Mouse (Mus musculus) G1E-ER4 (cell line): ENCODE results near the gene Gm45021. TPM values are rescaled to one million over a fixed set of nuclear protein-coding genes. Genes with fewer than 3 reads are reported as not detected.

Experiments
- GATA1 ChIP-seq: IDR thresholded peaks from one replicate; pipeline ENCODE4 v1.8.0; 2012; ENCODE audit warnings: low read length, inconsistent platforms
- polyA plus RNA-seq: library from polyadenylated mRNA; stranded (reverse); fragments of >175 nt; gene quantifications from 2 replicates; pipeline ENCODE4 v1.2.3, GENCODE M21; 2012

Gene Gm45021
- not detected in 2 replicates for polyA plus RNA-seq

DNA sequence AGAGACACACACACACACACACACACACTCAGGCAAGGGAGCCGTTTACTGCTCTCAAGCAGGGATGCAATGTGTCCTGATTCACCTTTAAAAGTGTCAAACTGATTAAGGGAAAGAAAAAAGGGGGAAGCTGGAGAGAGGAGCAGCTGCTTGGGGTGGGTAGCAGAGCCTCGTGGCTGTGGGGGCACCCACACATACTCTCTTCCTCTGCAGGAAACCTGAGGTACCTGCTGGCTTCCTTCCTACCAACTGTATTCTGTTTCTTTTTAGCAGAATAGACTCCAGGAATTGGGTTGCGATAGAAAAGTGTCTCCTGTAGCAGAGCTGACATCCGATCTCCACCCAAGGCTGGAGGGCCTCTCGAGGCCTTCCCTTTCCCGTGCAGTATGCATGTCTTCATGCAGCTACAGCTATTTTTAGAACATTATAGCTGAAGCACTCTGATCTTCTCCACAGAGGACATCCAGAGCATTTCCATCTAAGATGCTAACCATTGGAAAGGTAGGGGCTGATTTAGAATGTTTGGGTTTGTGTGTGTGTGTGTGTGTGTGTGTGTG is at the start of gene Gm45021:
Gene Gm45021 (plus strand): TSS at position 417 of the 557 bp plus-strand sequence.
- no peak for TF ChIP-seq GATA1

DNA sequence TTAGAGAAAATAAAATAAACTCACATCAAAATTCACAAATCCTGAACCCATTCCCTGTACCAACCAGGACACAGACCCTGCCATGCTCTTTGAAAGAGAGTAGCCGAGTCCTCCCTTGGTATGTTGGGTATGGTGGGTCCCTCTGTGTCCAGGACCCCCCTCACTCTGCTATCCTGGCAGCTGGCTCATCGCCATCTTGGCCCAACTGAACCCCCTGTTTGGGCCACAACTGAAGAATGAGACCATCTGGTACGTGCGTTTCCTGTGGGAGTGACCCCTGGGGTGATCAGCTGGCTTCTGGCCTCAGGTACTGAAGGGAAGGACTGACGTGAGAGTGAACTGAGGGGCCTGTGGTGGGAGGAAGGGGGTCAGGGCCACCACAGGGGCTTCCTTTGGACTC is 49.5 kb upstream of the Gm45021 start:
- no peak for TF ChIP-seq GATA1

DNA sequence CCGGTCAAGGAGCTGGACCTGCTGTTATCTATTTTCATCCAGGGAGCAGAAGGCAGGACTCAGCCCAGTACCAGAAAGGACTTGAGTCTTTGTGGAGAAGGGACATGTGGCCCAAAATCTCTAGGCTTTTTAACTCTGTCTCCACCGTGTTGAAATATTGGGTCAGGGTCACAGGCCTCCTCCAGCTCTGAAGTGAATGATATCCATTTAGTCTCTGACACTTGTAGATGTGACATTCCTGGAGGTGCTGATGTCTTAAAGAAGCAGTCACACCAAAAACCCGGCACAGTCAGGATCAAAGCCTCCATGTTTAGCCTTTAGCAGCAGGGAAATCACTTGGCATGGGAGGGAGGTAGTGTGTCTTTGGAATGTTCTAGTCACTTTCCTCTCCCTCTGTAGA is 48.7 kb upstream of the Gm45021 start:
- TF ChIP-seq GATA1: no peak

DNA sequence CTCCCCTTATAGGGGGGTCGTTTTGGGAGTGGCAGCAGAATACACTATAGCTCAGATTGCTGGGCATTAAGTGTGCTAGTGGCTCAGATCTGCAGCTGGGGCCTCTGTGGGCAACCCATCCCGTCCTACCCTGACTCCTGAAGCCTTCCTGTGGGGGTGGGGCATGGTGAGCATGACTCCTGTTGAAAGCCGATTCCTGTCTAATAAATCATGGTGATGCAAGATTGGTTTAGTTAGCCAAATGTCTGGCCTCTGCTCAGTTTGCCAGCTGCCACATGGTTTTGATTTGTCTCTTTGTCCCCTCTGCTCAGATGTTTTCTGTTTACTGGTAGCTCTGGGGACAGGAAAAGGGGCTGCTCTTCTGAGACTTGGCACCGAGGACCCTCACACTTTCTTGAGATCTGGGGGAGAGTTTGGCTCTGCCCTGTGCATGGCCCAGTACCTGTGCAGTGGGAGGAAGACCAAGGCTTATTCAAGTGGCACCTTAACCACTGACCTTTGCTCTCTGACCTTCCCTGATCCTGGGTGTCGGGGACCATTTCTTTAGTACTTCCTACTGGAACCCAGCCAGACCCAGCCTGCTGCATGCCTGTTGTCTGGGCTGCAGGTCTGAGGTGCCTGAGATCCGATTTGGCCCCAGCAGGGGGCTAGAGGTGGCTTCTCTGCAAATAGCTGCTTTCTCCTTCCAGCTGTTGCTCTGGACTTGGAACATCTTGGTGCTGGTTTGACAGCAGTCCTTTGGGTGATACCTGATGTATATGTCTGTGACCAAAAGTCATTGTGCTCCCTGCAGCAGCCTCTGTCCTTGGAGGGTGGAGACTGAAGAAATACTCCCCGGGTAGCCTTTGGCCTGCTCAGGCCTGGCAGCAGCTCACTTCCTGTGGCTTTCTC is 47.6 kb upstream of the Gm45021 start:
- no peak for TF ChIP-seq GATA1

DNA sequence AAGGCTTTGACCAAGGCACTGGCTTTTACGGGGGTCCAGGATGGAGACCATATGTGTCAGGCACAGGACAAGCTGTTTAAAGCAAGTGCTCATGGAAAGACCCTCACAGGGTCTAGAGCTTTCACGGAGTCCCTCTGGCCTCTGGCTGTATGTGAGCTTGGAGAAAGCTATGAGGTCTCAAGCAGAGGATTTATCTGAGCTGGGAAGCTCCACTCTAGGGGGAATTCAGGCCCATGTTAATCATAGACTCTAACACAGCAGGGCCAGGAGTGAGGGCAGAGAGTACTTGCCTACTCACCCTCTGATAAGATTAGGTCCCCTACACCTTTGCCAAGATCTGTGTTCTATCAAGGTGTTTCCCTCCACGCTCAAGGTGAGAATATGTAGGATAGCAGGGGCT is 46.8 kb upstream of the Gm45021 start:
- no peak for TF ChIP-seq GATA1

DNA sequence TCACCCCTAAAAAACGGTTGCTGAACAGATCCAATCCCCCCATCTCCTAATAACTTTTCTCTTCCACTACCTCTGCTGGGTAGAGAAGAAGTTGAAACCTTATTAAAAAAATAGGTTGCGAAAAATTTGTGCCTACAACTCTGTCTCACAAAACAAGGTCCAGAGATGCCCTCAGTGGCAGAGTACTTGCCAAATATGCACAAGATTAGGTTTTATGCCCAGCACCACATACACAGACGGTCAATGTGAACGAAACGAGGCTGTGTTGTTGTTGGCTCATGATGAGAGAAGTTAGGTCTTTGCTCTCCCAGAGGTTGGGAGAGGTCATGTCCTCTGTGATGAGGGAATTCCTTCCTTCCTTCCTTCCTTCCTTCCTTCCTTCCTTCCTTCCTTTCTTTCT is 44.2 kb upstream of the Gm45021 start:
- TF ChIP-seq GATA1: no peak

DNA sequence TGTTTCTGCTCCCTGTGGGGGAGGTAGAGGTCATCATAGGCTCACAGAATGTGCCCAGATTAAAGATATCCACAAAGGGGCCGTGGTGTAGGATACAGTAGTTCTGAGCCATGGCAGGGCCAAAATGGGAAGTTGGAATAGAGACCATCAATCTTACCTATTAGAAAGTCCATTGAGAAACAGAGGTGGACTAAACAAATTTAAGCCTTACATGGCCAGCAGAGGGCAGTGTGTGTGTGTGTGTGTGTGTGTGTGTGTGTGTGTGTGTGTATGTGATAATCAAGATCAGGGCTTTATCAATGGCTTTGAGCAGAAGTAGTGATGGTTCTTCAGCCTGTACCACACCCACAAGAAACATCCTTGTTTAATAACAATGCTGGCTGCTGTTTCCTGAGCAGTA is 43.1 kb upstream of the Gm45021 start:
- TF ChIP-seq GATA1: no peak

DNA sequence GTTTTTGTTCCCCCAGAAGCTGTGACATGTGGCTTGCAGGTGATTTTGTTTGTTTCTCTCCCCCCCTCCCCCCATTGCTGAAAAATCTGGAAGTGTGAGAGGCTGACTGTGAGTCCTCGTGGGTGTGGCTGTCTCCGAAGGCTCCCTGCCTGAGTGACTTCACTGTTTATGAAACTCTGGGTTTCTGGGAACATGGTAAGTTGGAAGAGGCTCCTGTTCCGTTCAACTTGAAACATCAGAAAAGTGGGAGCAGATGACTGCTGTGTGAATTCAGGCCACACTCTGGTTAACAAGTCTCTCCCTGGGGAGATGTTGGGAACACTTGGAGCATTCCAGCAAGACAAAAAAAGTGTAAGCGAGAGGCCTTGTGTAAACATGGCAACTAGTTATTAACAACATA is 42.6 kb upstream of the Gm45021 start:
- no peak for TF ChIP-seq GATA1

DNA sequence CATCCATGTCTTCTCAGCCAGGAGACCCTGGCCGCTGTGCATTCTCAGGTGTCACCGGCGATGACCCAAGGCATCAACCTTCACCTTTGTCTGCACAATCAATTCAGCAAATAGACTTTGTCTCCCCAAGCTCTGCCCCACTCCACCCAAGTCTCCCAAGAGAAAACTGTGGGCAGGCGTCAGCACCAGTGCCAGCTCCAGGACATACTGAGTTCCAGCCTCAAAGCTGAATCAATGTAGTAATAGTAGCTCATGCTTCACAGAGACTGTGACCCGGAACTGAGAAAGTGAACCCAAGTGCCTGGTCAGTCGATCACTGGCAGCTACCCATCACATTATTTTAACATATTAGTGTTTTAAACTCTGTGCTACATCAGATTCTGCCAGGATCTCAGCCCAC is 41.1 kb upstream of the Gm45021 start:
- TF ChIP-seq GATA1: no peak

DNA sequence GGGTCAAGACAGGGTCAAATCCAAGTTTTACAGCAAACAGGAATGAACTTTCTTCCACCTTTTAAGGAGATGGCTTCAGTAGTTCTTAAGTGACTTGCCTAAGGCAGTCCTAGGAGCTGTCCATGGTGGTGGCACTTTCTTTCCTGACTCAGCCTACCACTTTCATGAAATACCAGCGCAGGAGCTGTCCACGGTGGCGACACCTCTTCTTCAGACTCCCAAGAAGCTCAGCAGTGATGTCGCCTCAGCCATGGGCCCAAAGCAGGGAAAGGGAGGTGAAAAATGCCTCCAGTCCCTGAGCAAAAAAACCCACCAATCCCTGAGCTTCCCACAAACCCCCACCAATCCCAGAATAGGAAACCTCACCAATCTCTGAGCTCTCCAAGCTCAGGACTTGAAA is 36.5 kb upstream of the Gm45021 start:
- TF ChIP-seq GATA1: no peak

DNA sequence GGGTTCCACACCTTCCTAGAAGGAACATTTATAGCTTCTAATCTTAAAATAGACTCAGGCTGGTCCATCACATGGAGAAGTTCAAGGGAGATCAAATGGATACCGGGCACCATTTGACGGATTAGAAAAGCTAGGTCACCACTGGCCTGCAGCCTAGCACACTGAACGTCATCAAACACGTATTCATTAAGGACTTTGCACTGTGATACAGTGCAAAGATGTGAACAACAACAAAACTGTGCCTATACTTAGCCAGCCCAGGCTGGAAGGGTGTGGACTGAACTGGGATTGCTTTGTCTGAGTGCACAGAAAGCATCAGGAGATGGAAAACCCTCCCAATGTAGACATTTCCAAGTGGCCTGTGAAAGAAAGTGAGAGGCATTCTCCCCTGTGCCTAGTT is 35.6 kb upstream of the Gm45021 start:
- TF ChIP-seq GATA1: no peak

DNA sequence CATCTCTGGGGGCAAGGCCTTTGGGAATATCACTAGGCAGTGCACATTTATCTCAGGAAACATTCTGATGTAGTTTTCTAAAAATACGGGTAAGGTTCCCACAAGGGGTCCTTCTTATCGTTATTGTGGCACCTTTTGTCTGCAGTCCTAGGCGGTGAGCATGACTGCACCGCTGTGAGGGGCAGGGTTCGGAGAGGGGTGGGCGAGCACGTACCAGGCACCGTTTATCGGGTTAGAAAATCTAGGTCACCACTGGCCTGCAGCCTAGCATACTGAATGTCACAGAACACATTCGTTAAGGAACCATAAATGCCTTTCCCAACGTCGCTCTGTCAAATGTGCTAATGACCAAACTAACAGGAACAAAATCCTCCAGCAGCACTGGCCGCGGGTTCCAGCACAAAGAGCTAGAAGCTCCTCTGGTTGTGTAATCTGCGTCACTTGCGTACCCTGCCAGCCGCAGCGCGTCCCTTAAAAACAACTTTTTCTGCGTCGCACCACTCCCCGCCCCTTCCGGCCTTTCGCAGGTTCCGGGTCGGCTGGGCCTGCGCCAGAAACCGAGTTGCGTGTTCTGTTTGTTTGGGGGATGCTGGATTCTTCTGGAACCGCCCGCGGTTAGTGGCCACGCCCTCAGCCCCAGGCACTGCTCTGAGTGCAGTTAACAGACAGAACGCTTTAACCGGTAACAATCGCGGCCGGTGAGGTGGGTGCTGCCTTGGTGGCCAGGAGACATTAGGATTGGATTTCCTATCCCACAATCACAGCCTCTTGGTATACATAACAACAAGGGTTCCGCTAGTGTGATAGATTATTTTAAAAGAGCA is 34.9 kb upstream of the Gm45021 start, which contains the start of gene Lrrc61:
Gene Lrrc61 (plus strand): TSS at position 517 of the 824 bp plus-strand sequence.
- TF ChIP-seq GATA1: no peak

DNA sequence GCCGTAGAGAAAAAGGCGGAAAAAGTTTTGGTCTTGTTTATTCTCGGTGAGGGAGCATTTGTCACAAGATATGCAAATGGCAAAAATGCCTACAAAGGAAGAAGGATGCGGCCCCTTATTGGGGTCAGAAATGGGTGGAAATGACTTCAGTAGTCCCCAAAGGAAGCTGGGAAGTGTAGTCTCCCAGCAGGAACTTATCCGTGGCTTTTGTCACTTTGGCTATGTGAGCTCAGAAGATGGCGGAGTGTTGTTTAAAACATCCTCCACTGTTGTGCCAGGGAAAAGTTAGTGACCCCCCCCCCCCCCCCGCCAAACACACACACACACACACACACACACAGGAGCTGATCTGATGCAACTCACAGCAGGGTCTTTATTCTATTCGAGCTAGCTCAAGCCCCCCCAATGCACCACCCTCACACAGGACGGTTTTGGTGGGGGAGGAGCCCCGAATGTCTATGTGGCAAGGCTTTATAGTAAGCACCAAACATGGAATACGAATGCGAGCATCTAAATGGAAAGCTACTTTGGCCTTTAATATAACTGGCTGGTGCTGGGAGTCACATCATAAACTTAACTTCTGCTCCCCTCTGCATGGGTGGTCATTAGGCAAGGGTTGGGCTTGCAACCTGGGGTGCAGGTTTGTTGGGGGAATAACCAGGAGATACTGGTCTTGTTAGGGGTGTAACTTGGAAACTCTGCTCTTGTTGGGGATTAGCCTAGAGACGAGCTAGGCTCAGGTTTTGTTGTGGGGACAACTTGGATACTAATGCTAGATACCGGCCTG is 34.1 kb upstream of the Gm45021 start:
- no peak for TF ChIP-seq GATA1

DNA sequence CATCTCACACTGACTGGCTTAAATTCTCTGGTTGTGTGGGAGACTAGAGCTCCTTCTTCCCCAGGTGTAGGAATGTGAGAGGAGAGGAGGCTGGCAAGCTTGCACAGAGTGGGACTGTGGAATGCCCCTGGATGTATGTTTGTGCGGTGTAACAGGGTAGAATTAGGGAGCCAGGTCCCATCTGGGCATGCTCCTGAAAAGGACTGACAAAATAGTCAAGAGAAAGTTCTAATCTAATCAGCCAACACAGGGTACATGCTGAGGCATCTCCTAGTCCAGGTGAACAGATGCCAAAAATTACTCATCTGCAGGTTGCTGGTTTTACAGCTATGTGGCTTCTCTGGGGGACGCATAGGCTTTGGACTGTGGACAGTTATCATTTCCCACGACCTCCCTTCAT is 33.5 kb upstream of the Gm45021 start:
- no peak for TF ChIP-seq GATA1

DNA sequence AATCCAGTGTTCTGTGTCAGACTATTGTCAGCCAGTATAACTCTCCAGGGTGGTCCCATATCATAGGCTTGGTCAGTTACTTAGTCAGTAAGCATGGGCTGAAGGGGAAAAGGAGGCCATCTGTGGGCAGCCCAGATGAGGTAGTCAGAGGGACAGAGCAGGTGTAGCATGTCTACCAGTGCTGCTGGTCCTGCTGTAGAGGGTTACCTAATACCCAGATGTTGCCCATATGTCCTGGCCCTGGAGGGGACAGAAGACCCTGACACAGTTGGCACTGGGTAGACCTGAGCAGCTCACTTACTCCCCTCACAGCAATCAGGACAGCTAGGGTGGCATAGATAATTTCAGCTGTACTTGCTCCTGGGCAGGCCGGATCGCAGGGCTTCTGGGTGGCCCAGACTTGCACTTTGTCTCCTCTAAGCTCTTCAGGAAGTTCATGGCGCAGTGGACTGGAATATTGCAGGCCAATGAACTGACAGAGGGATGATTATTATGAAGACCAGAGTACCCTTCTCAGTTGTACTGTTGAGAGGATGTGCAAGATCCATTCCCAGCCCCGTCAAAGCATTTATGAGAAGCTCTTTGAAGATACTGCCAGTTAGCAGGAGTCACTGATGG is 23.6 kb upstream of the Gm45021 start:
- TF ChIP-seq GATA1: no peak
